Mouse (Mus musculus) limb, embryonic 14.5 days (tissue): ENCODE data around the gene Tbrg4. TPM values are rescaled to one million over a fixed set of nuclear protein-coding genes. Genes with fewer than 3 reads are reported as not detected.

Source experiments
- ATAC-seq: fragments of 200-750 bp; cut with Nextera tagmentation; 2 replicates; pipeline ENCODE4 v1.8.0; 2017; ENCODE audit warnings: low read depth, moderate number of reproducible peaks, moderate TSS enrichment; ENCODE audit not compliant: low FRiP score
- DNase-seq: peaks from one replicate; pipeline ENCODE4 v3.0.0-alpha.2; 2015; ENCODE audit warnings: low spot score
- H3K27ac ChIP-seq: fragments of 300-500 bp; sonication (generic); replicated peaks from 2 replicates; pipeline ENCODE4 v1.5.1; 2014; ENCODE audit warnings: low read depth, mild to moderate bottlenecking, low read length, moderate library complexity, mixed read lengths
- H3K27me3 ChIP-seq: fragments of 300-500 bp; sonication (generic); 2 replicates; pipeline ENCODE4 v1.6.1; 2014; ENCODE audit warnings: low read length, mixed read lengths; ENCODE audit not compliant: control insufficient read depth, insufficient read depth
- H3K36me3 ChIP-seq: fragments of 300-500 bp; sonication (generic); 2 replicates; pipeline ENCODE4 v1.6.1; 2014; ENCODE audit warnings: mild to moderate bottlenecking, low read length, moderate library complexity, mixed read lengths; ENCODE audit not compliant: control insufficient read depth, insufficient read depth
- H3K4me1 ChIP-seq: fragments of 300-500 bp; sonication (generic); 2 replicates; pipeline ENCODE4 v1.6.1; 2014; ENCODE audit warnings: antibody characterized with exemption, low read length, mixed read lengths; ENCODE audit not compliant: control insufficient read depth, insufficient read depth
- H3K4me2 ChIP-seq: fragments of 300-500 bp; sonication (generic); replicated peaks from 2 replicates; pipeline ENCODE4 v1.6.1; 2014; ENCODE audit warnings: low read depth, mild to moderate bottlenecking, low read length, moderate library complexity; ENCODE audit not compliant: severe bottlenecking
- H3K4me3 ChIP-seq: fragments of 300-500 bp; sonication (generic); replicated peaks from 2 replicates; pipeline ENCODE4 v1.5.1; 2014; ENCODE audit warnings: low read length
- H3K9ac ChIP-seq: fragments of 300-500 bp; sonication (generic); 2 replicates; pipeline ENCODE4 v1.6.1; 2014; ENCODE audit warnings: mild to moderate bottlenecking, low read depth, low read length, moderate library complexity; ENCODE audit not compliant: severe bottlenecking
- H3K9me3 ChIP-seq: fragments of 300-500 bp; sonication (generic); 2 replicates; pipeline ENCODE4 v1.6.1; 2016; ENCODE audit warnings: low read length; ENCODE audit not compliant: control insufficient read depth
- POLR2A ChIP-seq: fragments of 200-500 bp; IDR thresholded peaks from 2 replicates; pipeline ENCODE4 v1.8.0; 2012; ENCODE audit warnings: inconsistent platforms, mild to moderate bottlenecking, moderate library complexity, borderline replicate concordance; ENCODE audit not compliant: insufficient read depth, insufficient read length; ENCODE audit errors: extremely low read depth
- WGBS: fragments of 180-500 bp; shearing (Covaris S2); extraction: QIAGEN DNeasy Blood & Tissue Kit; methylation state at CpG from one replicate; pipeline ENCODE4 v1.1.7; 2014; 5-methylcytosine and 5-hydroxymethylcytosine counted together
- polyA plus RNA-seq, 2 experiments: library from polyadenylated mRNA; depleted of rRNA in 1 of 2; stranded (reverse) in 1 of 2; unstranded in 1 of 2; fragments of >200 nt; fragmentation: Nextera tagmentation in 1 of 2; extraction: Ambion mirVana in 1 of 2; gene quantifications; 2 replicates each; pipeline versions ENCODE4 v1.2.1 to v1.2.3; 2012 to 2014

Gene Tbrg4
- polyA plus RNA-seq, 2 experiments = 33.8 to 108 TPM

GRCm38 (mm10) chr11:6594845-6595244 lies 31.0 kb downstream of the Tbrg4 start:
- WGBS = 68% methylated on average over 6 of the region's 6 CpGs
- Histone ChIP-seq H3K4me3 (no peak overlapping the region), H3K4me1 (no peaks in the 10 kb centered on the region), H3K36me3 (peaks cover 84% of the 10 kb centered on the region), H3K9ac (no peak overlapping the region), H3K27me3 (no peaks in the 10 kb centered on the region), H3K4me2 (no peak overlapping the region), H3K9me3 (no peaks in the 10 kb centered on the region), H3K27ac (no peak overlapping the region)
- DNase-seq = no peak
- no peak for TF ChIP-seq POLR2A
- no peak for ATAC-seq

- no peak overlapping the region for H3K9ac ChIP-seq
- no peaks in the 10 kb centered on the region for H3K27me3 ChIP-seq
- H3K4me3 ChIP-seq = no peak overlapping the region
- no peak overlapping the region for H3K27ac ChIP-seq
- TF ChIP-seq POLR2A = no peak
- no peaks in the 10 kb centered on the region for H3K4me1 ChIP-seq
- no peak overlapping the region for H3K4me2 ChIP-seq
- no peak for DNase-seq
- WGBS = 72% methylated on average over 11 of the region's 11 CpGs
- no peaks in the 10 kb centered on the region for H3K9me3 ChIP-seq
- no peak for ATAC-seq
- peaks cover 97% of the 10 kb centered on the region for H3K36me3 ChIP-seq
Observed at GRCm38 (mm10) chr11:6593406-6593805, 32.5 kb downstream of the Tbrg4 start.

DNA sequence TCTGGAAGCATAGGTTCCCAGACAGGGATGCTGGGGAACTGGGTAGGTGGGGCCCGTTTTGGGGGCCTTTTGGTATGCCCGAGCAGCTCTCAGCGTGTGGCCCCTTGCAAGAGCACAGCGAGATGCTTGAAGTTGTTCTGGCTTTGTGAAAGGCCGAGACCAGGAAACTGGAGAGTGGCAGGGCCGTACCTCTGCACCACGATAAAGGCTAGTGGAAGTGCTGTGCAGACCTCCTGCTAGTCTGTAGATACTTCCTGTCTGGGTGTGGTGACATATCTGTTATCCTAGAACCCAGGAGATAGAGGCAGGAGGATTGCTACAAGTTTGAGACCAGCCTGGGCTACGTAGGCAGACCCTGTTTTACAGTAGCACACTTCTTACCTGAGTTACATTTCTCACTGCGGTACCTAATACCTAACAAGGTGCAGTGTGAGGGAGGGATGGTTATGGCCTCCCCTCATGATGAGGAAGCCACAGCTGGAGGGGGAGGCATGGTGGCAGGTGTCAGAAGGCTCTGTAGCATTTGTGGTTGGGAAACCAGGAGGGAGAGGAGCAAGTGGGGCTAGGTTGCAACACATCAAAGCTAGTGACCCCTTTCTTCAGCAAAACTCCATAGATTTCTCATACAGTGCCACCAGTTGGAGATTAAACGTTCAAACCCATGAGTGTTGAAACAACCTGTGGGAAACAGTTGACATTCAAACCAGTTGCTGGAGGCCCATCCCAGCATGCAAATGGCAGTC lies 34.8 kb downstream of the Tbrg4 start:
- H3K36me3 ChIP-seq = peaks cover 89% of the 10 kb centered on the region
- no peak overlapping the region for H3K9ac ChIP-seq
- ATAC-seq (no peak), DNase-seq (no peak)
- H3K27me3 ChIP-seq = no peaks in the 10 kb centered on the region
- no peak for TF ChIP-seq POLR2A
- no peaks in the 10 kb centered on the region for H3K4me1 ChIP-seq
- H3K4me3 ChIP-seq = no peak overlapping the region
- no peak overlapping the region for H3K27ac ChIP-seq
- no peaks in the 10 kb centered on the region for H3K9me3 ChIP-seq
- 83% methylated on average over 10 of the region's 10 CpGs for WGBS
- no peak overlapping the region for H3K4me2 ChIP-seq

DNA sequence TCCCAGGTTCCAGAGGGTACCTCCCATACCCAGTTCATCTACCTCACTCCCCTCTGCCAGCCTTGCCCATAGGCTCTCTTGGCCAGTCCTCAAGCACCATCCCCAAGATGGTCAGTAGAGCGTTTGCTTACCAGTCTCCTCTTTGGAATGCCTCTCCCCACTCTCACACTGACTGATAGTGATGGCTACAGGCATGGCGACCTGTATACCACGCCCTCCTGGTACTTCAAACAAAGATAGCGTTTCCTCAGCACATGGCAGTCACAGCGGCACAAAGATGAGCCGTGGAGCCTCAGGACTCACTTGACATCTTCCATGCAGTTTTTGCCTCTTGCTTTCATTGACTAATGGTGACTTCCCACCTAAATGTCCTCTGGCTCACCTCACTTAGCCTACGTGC lies 36.0 kb downstream of the Tbrg4 start:
- Histone ChIP-seq H3K4me1 (no peaks in the 10 kb centered on the region), H3K9me3 (no peaks in the 10 kb centered on the region), H3K36me3 (peaks cover 89% of the 10 kb centered on the region), H3K4me3 (no peak overlapping the region), H3K27ac (no peak overlapping the region), H3K9ac (no peak overlapping the region), H3K4me2 (no peak overlapping the region), H3K27me3 (no peaks in the 10 kb centered on the region)
- no peak for ATAC-seq
- 91% methylated on average over 7 of the region's 7 CpGs for WGBS
- no peak for DNase-seq
- TF ChIP-seq POLR2A = no peak

DNA sequence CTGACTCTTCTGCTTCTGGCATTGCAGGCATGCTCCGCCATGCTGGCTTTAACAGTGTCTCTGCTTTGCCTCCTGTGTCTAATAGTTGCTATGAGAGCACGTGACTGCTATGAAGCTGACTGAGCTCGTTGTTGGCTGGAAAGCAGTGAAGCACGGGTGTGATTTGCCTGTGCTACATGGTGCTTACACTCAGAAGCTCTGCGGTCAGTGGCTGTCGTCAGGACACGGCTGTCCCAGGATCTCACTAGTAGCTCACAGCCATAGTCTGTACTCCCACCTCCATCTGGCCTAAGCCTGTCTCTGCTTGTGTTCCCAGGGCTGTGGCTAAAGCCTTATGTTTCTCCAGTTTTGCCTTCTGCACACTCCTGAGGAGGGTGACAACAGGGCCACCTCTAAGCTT lies 37.6 kb downstream of the Tbrg4 start:
- Histone ChIP-seq H3K27me3 (no peaks in the 10 kb centered on the region), H3K9ac (no peak overlapping the region), H3K4me1 (no peaks in the 10 kb centered on the region), H3K4me2 (no peak overlapping the region), H3K27ac (no peak overlapping the region), H3K36me3 (peaks cover 84% of the 10 kb centered on the region), H3K4me3 (no peak overlapping the region), H3K9me3 (no peaks in the 10 kb centered on the region)
- 91% methylated on average over 7 of the region's 7 CpGs for WGBS
- TF ChIP-seq POLR2A = no peak
- ATAC-seq = no peak
- no peak for DNase-seq
